Mouse (Mus musculus) brain, embryonic 14.5 days (tissue): ENCODE data around the gene Adamts9.

Source experiments
- CTCF ChIP-seq: fragments of 200-500 bp; IDR thresholded peaks from 2 replicates; pipeline ENCODE4 v1.5.1; 2012; ENCODE audit warnings: inconsistent platforms, mild to moderate bottlenecking, moderate library complexity, borderline replicate concordance; ENCODE audit not compliant: insufficient read depth, insufficient read length; ENCODE audit errors: extremely low read depth
- POLR2A ChIP-seq: fragments of 200-500 bp; IDR thresholded peaks from 2 replicates; pipeline ENCODE4 v1.6.1; 2012; ENCODE audit warnings: mild to moderate bottlenecking, inconsistent platforms, borderline replicate concordance; ENCODE audit not compliant: poor library complexity, insufficient read depth, insufficient read length, severe bottlenecking; ENCODE audit errors: extremely low read depth

DNA sequence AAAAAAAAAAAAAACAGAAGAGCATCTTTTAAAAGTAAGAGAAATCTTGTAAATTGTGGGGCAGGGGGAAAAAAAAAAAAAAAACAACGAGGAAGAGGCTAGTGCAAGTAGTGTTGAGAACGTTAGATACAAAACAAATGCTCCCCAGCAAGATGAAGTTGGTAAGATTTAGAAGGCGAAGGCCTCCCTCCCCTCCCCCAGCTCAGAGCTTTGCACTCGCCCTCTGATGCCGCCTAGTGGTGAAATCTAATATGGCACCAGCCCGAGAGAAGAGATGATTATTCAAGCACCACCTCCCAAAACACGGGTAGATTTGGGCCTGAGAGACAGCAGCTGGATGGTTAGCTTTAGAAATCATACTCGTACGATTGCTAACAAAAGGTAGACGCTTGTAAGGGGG, 215.2 kb downstream of the Adamts9 start:
- TF ChIP-seq CTCF (peak; percentile 96), POLR2A (no peak)
